Mouse (Mus musculus): ENCODE results near the gene Usp21. TPM values are rescaled to one million over a fixed set of nuclear protein-coding genes. Genes with fewer than 3 reads are reported as not detected.

Usp21 gene
- polyA plus RNA-seq, 1 experiment from 2014 or later, result 81.5 TPM

GRCm38 (mm10) chr1:171234538-171234937 is 53.3 kb downstream of the Usp21 start:
- H3K4me1 ChIP-seq, result 0 out of 2 replicates have a peak, but pooled peaks cover 3% of the 10 kb centered on the region
- H3K9me3 ChIP-seq, result no peaks in the 10 kb centered on the region
- no peak overlapping the region for H3K4me2 ChIP-seq
- H3K9ac ChIP-seq, result no peak overlapping the region
- no peaks in the 10 kb centered on the region for H3K27me3 ChIP-seq
- 77% methylated on average over 4 of the region's 4 CpGs for WGBS
- H3K36me3 ChIP-seq, result peaks cover 63% of the 10 kb centered on the region
- ATAC-seq (ENCODE audit: insufficient number of reproducible peaks, low FRiP score, low TSS enrichment, low read depth), result no peak
- H3K4me3 ChIP-seq, result no peak overlapping the region
- no peak overlapping the region for H3K27ac ChIP-seq

- Histone ChIP-seq H3K36me3 (peaks cover 60% of the 10 kb centered on the region), H3K9me3 (no peaks in the 10 kb centered on the region)
These were observed 53.7 kb downstream of the Usp21 start, which contains the start of gene Fcer1g for GRCm38 (mm10) chr1:171234126-171234525. Fcer1g (minus strand) TSS chr1:171234365.

GRCm38 (mm10) chr1:171232800-171233730 is 54.7 kb downstream of the Usp21 start:
- Histone ChIP-seq H3K4me1 (0 out of 2 replicates have a peak, but pooled peaks cover 3% of the 10 kb centered on the region), H3K9ac (no peak overlapping the region), H3K27ac (no peak overlapping the region; the same call in 1 of the 2 replicates), H3K27me3 (no peaks in the 10 kb centered on the region), H3K4me2 (no peak overlapping the region), H3K36me3 (peaks cover 49% of the 10 kb centered on the region), H3K4me3 (no peak overlapping the region; the same call in 1 of the 2 replicates), H3K9me3 (no peaks in the 10 kb centered on the region)
- ATAC-seq (ENCODE audit: insufficient number of reproducible peaks, low FRiP score, low TSS enrichment, low read depth), result no peak
- WGBS, result 88% methylated on average over 12 of the region's 12 CpGs

More at GRCm38 (mm10) chr1:171234126-171234525, 53.7 kb downstream of the Usp21 start, which contains the start of gene Fcer1g:
- Histone ChIP-seq H3K27ac (no peak within 1 kb of the TSS; the same call in 1 of the 2 replicates), H3K9ac (no peak within 1 kb of the TSS), H3K27me3 (no peaks in the 10 kb centered on the region), H3K4me1 (0 out of 2 replicates have a peak, but pooled peaks cover 3% of the 10 kb centered on the region), H3K4me2 (no peak within 1 kb of the TSS), H3K4me3 (peak within 1 kb of the TSS; percentile 4; the same call in 1 of the 2 replicates)
- no peak for ATAC-seq (ENCODE audit: insufficient number of reproducible peaks, low FRiP score, low TSS enrichment, low read depth)
- 89% methylated on average over 14 of the region's 14 CpGs for WGBS

GRCm38 (mm10) chr1:171232348-171232747 is 55.4 kb downstream of the Usp21 start:
- no peak for ATAC-seq (ENCODE audit: insufficient number of reproducible peaks, low FRiP score, low TSS enrichment, low read depth)
- Histone ChIP-seq H3K4me3 (no peak overlapping the region), H3K27me3 (no peaks in the 10 kb centered on the region), H3K4me2 (no peak overlapping the region), H3K36me3 (peaks cover 42% of the 10 kb centered on the region), H3K4me1 (0 out of 2 replicates have a peak, but pooled peaks cover 3% of the 10 kb centered on the region), H3K9me3 (no peaks in the 10 kb centered on the region), H3K27ac (no peak overlapping the region), H3K9ac (no peak overlapping the region)
- 83% methylated on average over 5 of the region's 5 CpGs for WGBS

Other genes with a start within 250 kb of the Usp21 start
- gene Fcgr3, start 223.1 kb downstream of the Usp21 start, polyA plus RNA-seq (2015; fragmentation: Nextera tagmentation; extraction: Ambion mirVana), result 25.9 and 32.2 TPM in 2 replicates
- gene Cfap126, start 174.1 kb downstream of the Usp21 start, polyA plus RNA-seq (2015; fragmentation: Nextera tagmentation; extraction: Ambion mirVana), result 1.1 and 2.2 TPM in 2 replicates
- 235 and 256 TPM in 2 replicates for gene Sdhc, start 137.4 kb downstream of the Usp21 start, polyA plus RNA-seq (2015; fragmentation: Nextera tagmentation; extraction: Ambion mirVana)
- gene Mpz, start 137.3 kb downstream of the Usp21 start, polyA plus RNA-seq (2015; fragmentation: Nextera tagmentation; extraction: Ambion mirVana), result 6.8 and 9.3 TPM in 2 replicates
- 5.8 and 7.1 TPM in 2 replicates for gene Pcp4l1, start 91.7 kb downstream of the Usp21 start, polyA plus RNA-seq (2015; fragmentation: Nextera tagmentation; extraction: Ambion mirVana)
- gene Nr1i3, start 74.0 kb downstream of the Usp21 start, polyA plus RNA-seq (2015; fragmentation: Nextera tagmentation; extraction: Ambion mirVana), result 0.11 and 0.33 TPM in 2 replicates
- gene Tomm40l, start 65.5 kb downstream of the Usp21 start, polyA plus RNA-seq (2015; fragmentation: Nextera tagmentation; extraction: Ambion mirVana), result 29.8 and 32.7 TPM in 2 replicates
- 3.6 and 17.5 TPM in 2 replicates for gene Apoa2, start 62.9 kb downstream of the Usp21 start, polyA plus RNA-seq (2015; fragmentation: Nextera tagmentation; extraction: Ambion mirVana)
- gene Fcer1g, start 53.6 kb downstream of the Usp21 start, polyA plus RNA-seq (2015; fragmentation: Nextera tagmentation; extraction: Ambion mirVana), result 94.7 and 98.6 TPM in 2 replicates
- gene Adamts4, start 37.6 kb downstream of the Usp21 start, polyA plus RNA-seq (2015; fragmentation: Nextera tagmentation; extraction: Ambion mirVana), result 17.6 and 19.4 TPM in 2 replicates
- gene Ndufs2, start 36.6 kb downstream of the Usp21 start, polyA plus RNA-seq (2015; fragmentation: Nextera tagmentation; extraction: Ambion mirVana), result 217 and 252 TPM in 2 replicates
- gene B4galt3, start 17.7 kb downstream of the Usp21 start, polyA plus RNA-seq (2015; fragmentation: Nextera tagmentation; extraction: Ambion mirVana), result 63.2 and 69.1 TPM in 2 replicates
- 44.7 and 49.5 TPM in 2 replicates for gene Ppox, start 6.8 kb downstream of the Usp21 start, polyA plus RNA-seq (2015; fragmentation: Nextera tagmentation; extraction: Ambion mirVana)
- 113 and 116 TPM in 2 replicates for gene Ufc1, start 7.0 kb upstream of the Usp21 start, polyA plus RNA-seq (2015; fragmentation: Nextera tagmentation; extraction: Ambion mirVana)
- gene Dedd, start 41.2 kb upstream of the Usp21 start, polyA plus RNA-seq (2015; fragmentation: Nextera tagmentation; extraction: Ambion mirVana), result 52.2 and 56.9 TPM in 2 replicates
- gene Nit1, start 57.7 kb upstream of the Usp21 start, polyA plus RNA-seq (2015; fragmentation: Nextera tagmentation; extraction: Ambion mirVana), result 38.8 and 38.9 TPM in 2 replicates
- gene Pfdn2, start 57.7 kb upstream of the Usp21 start, polyA plus RNA-seq (2015; fragmentation: Nextera tagmentation; extraction: Ambion mirVana), result 93.0 and 95.1 TPM in 2 replicates
- 1.5 TPM in 2 replicates for gene Klhdc9, start 72.8 kb upstream of the Usp21 start, polyA plus RNA-seq (2015; fragmentation: Nextera tagmentation; extraction: Ambion mirVana)
- 56.3 and 61.5 TPM in 2 replicates for gene Nectin4, start 82.1 kb upstream of the Usp21 start, polyA plus RNA-seq (2015; fragmentation: Nextera tagmentation; extraction: Ambion mirVana)
- gene Arhgap30, start 101.0 kb upstream of the Usp21 start, polyA plus RNA-seq (2015; fragmentation: Nextera tagmentation; extraction: Ambion mirVana), result 2.9 and 3.2 TPM in 2 replicates
- gene Usf1, start 123.3 kb upstream of the Usp21 start, polyA plus RNA-seq (2015; fragmentation: Nextera tagmentation; extraction: Ambion mirVana), result 71.1 and 75.8 TPM in 2 replicates
- 5.2 and 8.5 TPM in 2 replicates for gene Tstd1, start 130.9 kb upstream of the Usp21 start, polyA plus RNA-seq (2015; fragmentation: Nextera tagmentation; extraction: Ambion mirVana)
- gene F11r, start 149.5 kb upstream of the Usp21 start, polyA plus RNA-seq (2015; fragmentation: Nextera tagmentation; extraction: Ambion mirVana), result 68.3 and 70.6 TPM in 2 replicates
- 17.3 and 21.1 TPM in 2 replicates for gene Alyref2, start 215.5 kb upstream of the Usp21 start, polyA plus RNA-seq (2015; fragmentation: Nextera tagmentation; extraction: Ambion mirVana)
- gene Itln1, start 247.3 kb upstream of the Usp21 start, polyA plus RNA-seq (2015; fragmentation: Nextera tagmentation; extraction: Ambion mirVana), result not detected in 2 replicates

All from limb, embryonic 15.5 days (tissue).